11 mouse cellular contexts compared by ENCODE assay signal in genomic region chr12:91040267-91040905, GRCm38 (mm10).
DNase-seq lines count a peak whose midpoint lies in the region; ATAC-seq and TF ChIP-seq lines count a peak whose summit lies in the region.
"Had no signal": no experiment of that assay in that cellular context is flagged by ENCODE, and none has a peak within 500 bp of the region (broad histone marks: within the 10 kb centered on the region; RNA-seq: fewer than 3 reads in every experiment).

No protein-coding gene starts in this region.

- no peak overlapping the region for H3K4me3 ChIP-seq in gastrocnemius, adult 2 months
- no peak overlapping the region for H3K4me3 ChIP-seq in forebrain, embryonic 16.5 days (replicated peaks; ENCODE audit: low read length)
- H3K4me3 ChIP-seq: liver, embryonic 13.5 days had no signal

- DNase-seq in gastrocnemius, adult 2 months = peak; percentile 21
- no peak for DNase-seq in gastrocnemius, postnatal 36 days
- peak; percentile 26 for DNase-seq in left cerebral cortex, postnatal 4 days
- DNase-seq in left cerebral cortex, adult 18-20 months (ENCODE audit: low spot score in 2 of 2) = no peak
- DNase-seq in retina, postnatal 7 days (ENCODE audit: low read depth, low spot score) = peak; percentile 20
- DNase-seq in spleen, postnatal 36 days (ENCODE audit: low spot score in 2 of 2) = no peak
- DNase-seq: kidney, adult 18-20 months; liver, embryonic 13.5 days; lung, postnatal 14 days; spleen, adult 18-20 months had no signal

- no peaks in the 10 kb centered on the region for H3K9me3 ChIP-seq in forebrain, embryonic 16.5 days (ENCODE audit: control insufficient read depth, low read length)
- H3K9me3 ChIP-seq: liver, embryonic 13.5 days had no signal

- no peak overlapping the region for H3K4me2 ChIP-seq in forebrain, embryonic 16.5 days (ENCODE audit: low read length)
- H3K4me2 ChIP-seq: liver, embryonic 13.5 days had no signal

- intact Hi-C loops in gastrocnemius, adult 2 months (cut with DNase I) = loop anchor here (5.0 kb wide), 1 partner anchor 298 kb away; no protein-coding TSS in a partner anchor
- intact Hi-C loops in gastrocnemius, postnatal 36 days (cut with DNase I) = no loop called here
- intact Hi-C loops in left cerebral cortex, postnatal 4 days (cut with DNase I) = no loop called here

- H3K27ac ChIP-seq in gastrocnemius, adult 2 months = peak overlapping the region; percentile 78
- H3K27ac ChIP-seq in forebrain, embryonic 16.5 days (ENCODE audit: low read length) = no peak overlapping the region
- H3K27ac ChIP-seq: liver, embryonic 13.5 days had no signal

- no peaks in the 10 kb centered on the region for H3K36me3 ChIP-seq in forebrain, embryonic 16.5 days (ENCODE audit: control insufficient read depth, insufficient read depth)
- H3K36me3 ChIP-seq: liver, embryonic 13.5 days had no signal

- peak; percentile 66 for ATAC-seq in forebrain, embryonic 16.5 days

- H3K27me3 ChIP-seq in forebrain, embryonic 16.5 days (replicated peaks; ENCODE audit: control insufficient read depth, insufficient read depth, low read length) = no peaks in the 10 kb centered on the region
- H3K27me3 ChIP-seq: liver, embryonic 13.5 days had no signal

- H3K4me1 ChIP-seq in forebrain, embryonic 16.5 days (replicated peaks; ENCODE audit: control insufficient read depth, insufficient read depth, low read length) = peaks cover 4% of the 10 kb centered on the region
- H3K4me1 ChIP-seq: liver, embryonic 13.5 days had no signal

- TF ChIP-seq CTCF in gastrocnemius, adult 2 months (IDR thresholded peaks at IDR 0.05) = no peak

- 69% methylated on average over 7 of the region's 7 CpGs for WGBS in forebrain, embryonic 16.5 days

- H3K9ac ChIP-seq in forebrain, embryonic 16.5 days (replicated peaks; ENCODE audit: low read depth, low read length) = no peak overlapping the region
- H3K9ac ChIP-seq: liver, embryonic 13.5 days had no signal

Comparison
In these comparisons a context has a peak if more than half of its experiments do, and no peak if none do; other contexts are left out.
1. DNase-seq: peak in gastrocnemius, adult 2 months (single experiment), left cerebral cortex, postnatal 4 days (single experiment) and retina, postnatal 7 days (single experiment); none in gastrocnemius, postnatal 36 days (0 of 2), left cerebral cortex, adult 18-20 months (0 of 2) and spleen, postnatal 36 days (0 of 2).